Mouse (Mus musculus) heart, adult 2 months (tissue): ENCODE measurements around the gene Dnajc7.

Experiments
- CTCF ChIP-seq: fragments of 200-600 bp; IDR thresholded peaks from 2 replicates; pipeline ENCODE4 v1.8.1; 2022; ENCODE audit warnings: antibody characterized with exemption, mild to moderate bottlenecking, moderate library complexity
- POLR2A ChIP-seq: fragments of 200-500 bp; IDR thresholded peaks from 2 replicates; pipeline ENCODE4 v1.6.1; 2011; ENCODE audit warnings: mild to moderate bottlenecking, low read depth, low read length, control low read depth; ENCODE audit not compliant: insufficient read depth

- TF ChIP-seq CTCF = no peak
- no peak for TF ChIP-seq POLR2A
Observed at GRCm38 (mm10) chr11:100575484-100575855, 44.5 kb downstream of the Dnajc7 start.
